Mouse (Mus musculus): ENCODE measurements around the gene Rac1.
A peak's percentile ranks its signal among the peaks of the same experiment; 100 is the strongest.
"Not testable (repeated sequence)": the region's sequence is repeated elsewhere in the genome, so short reads cannot be mapped to it uniquely, and the experiment has no call there.

Gene Rac1

GRCm38 (mm10) chr5:143525454-143526225 lies 2.2 kb downstream of the Rac1 start:
- peak; percentile 46 for DNase-seq (ENCODE audit: low read depth)

DNA sequence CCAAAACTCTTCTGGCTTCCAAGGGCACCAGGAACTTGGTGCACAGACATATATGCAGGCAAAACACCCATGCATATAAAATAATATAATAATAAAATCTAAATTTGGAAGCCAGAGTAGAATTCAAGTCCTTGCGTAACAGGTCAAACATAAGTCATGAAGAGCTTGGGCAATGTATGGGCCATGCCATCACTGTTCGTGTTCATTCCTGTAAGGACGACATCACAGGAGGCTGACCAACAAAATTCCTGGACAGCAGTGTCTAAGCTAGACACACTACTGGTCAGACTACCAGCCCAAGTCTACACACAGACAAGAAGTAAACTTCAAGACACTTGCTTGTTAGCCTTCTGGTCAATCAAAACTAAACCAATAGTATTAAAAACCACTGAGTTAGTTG lies 5.0 kb downstream of the Rac1 start:
- no peak for DNase-seq (ENCODE audit: low read depth)

- peak; percentile 60 for DNase-seq (ENCODE audit: low read depth)
These were observed 7.4 kb downstream of the Rac1 start for GRCm38 (mm10) chr5:143520415-143520814.

DNA sequence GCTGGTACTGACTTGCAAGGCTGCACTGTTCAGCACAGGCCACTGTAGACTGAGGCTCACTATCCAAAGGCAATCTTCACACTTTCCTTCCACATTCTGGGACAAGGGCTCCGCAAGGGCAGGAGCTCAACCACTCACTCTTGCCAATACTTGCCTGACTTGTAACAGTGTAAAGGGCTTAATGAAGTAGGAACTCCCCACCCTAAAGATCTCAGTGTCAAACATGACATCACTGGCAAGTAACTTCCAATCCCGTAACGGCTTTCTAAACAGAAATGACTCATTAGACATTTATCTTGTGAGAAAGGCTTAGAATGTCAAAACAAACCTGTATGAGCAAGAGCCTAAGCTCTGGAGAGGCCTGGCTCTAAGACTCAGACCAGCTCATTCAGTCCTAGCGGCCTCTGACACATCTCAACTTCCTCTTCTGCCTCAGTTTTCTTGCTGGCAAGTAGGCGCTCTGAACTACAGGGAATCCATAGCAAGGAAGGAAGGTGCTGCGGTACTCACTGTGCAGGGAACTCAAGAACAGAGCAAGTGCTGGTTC lies 9.7 kb downstream of the Rac1 start:
- DNase-seq (ENCODE audit: low read depth): peak; percentile 83

DNA sequence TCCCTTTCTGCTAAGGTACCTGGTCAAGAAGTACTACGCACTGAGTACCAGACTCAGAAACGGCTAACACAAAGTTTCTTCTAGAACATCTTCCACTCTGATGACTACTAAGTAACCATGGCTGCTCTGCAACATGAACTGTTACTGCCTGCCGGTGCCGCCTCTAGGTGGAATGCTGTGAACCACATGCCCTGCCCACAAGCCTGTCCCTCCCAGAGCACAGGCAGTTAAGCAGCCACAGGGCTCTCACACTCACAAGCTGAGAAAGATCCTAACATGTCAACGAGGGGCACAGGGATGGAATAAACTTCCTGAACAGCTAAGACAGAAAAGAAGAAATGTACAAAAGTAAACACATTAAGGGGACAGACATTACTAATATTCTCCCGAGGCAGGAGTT lies 10.4 kb downstream of the Rac1 start:
- peak; percentile 73 for DNase-seq (ENCODE audit: low read depth)

GRCm38 (mm10) chr5:143517005-143517404 lies 10.8 kb downstream of the Rac1 start:
- DNase-seq (ENCODE audit: low read depth): peak; percentile 53

DNA sequence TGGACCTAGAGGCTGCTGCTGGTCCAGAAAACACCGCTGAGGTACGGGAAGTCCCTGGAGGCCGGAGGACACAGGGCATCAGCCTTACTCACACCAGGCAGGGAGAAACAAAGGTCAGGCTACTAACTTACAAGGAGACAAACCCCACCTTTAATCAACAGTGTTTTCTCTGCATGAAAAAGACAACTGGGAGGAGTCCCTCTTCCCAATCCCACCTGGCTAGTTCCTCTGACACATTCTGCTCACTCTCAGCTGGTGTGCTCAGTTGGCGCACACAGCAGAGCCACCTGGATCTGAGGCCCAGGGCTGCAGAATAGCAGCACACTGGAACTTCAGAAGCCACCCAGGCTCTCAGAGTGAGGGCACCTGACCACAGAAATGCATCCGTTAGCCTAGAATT lies 13.0 kb downstream of the Rac1 start:
- no peak for DNase-seq (ENCODE audit: low read depth)

DNA sequence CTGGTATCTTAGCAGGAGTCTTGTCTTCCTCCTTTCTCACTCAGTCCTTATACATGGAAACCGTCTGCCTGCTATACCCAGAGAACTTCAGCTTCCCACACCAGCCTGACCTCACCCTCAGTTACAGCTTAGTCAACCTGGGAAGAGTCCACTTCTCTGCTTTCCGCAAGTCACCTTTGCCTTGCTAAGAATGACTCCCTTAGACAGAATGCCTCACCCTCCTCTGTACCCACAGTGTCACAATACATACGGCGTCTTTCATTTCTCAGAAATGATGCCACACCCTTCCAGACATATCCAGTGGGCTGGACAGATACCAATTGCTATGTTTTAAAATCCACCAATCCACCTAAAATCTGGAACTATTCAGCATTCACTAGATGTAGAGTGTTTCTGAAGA lies 15.5 kb downstream of the Rac1 start:
- DNase-seq (ENCODE audit: low read depth): no peak

DNA sequence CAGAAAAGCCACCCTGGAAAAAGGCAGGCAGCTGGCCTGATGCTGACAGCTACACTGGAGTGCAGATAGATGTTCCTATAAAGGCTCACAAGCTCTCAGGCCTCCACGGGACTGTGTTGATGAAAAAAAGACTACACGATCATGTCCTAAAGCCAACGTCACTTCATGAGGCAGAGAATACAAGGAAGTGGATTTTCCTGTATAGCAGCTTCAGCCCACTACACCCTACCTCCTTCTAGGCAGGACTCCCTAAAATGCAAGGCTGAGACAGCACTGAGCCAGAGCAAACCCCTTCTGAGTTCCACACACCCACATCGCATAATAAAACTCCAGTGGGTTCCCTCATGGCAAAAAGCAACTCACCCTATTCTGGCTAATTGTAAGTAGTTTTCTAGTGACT lies 16.3 kb downstream of the Rac1 start:
- DNase-seq (ENCODE audit: low read depth): no peak

DNA sequence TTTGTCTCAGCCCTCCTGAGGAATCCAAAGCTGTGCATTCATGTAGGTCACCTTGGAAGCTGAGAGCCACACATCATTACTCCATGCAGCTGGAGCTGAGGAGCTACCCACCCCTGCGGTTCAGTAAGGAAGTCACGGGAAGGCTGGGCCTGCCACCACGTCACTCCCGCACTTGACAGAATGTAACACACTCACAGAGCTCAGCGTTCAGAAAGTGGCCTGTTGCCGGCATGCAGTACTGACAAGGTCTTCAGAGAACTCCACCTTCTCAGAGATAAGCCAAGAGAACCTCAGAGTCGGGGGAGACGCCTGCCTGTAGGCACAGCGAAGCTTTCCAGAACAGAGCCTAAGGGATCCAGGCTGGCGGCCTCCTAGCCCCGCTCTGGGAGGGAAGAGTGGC lies 18.1 kb downstream of the Rac1 start:
- no peak for DNase-seq (ENCODE audit: low read depth)

- DNase-seq (ENCODE audit: low read depth): no peak
These were observed 18.5 kb downstream of the Rac1 start for GRCm38 (mm10) chr5:143509294-143509693.

- DNase-seq (ENCODE audit: low read depth): no peak
These were observed 22.3 kb downstream of the Rac1 start for GRCm38 (mm10) chr5:143505545-143505944.

GRCm38 (mm10) chr5:143505056-143505455 lies 22.8 kb downstream of the Rac1 start:
- DNase-seq (ENCODE audit: low read depth): no peak

DNA sequence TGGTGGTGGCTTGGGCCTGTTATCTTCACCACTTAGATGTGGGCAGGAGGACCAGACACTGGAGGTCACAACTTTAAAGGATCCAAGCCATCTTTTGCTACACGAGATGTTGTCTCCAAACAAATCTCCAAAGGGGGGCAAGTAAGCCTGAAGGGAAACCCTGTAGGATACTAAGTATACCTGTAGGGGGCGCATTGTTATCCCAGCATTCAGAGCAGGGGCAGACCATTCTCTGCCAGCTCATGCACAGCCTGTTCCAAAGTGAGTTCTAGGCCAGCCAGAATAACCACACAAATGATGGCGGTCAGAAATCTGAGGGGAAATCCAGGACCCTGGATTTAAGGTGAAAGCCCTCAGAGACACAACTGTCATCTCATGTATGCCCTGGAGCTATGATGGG lies 23.4 kb downstream of the Rac1 start:
- DNase-seq (ENCODE audit: low read depth): peak; percentile 70

- no peak for DNase-seq (ENCODE audit: low read depth)
These were observed 24.1 kb downstream of the Rac1 start for GRCm38 (mm10) chr5:143503740-143504139.

DNA sequence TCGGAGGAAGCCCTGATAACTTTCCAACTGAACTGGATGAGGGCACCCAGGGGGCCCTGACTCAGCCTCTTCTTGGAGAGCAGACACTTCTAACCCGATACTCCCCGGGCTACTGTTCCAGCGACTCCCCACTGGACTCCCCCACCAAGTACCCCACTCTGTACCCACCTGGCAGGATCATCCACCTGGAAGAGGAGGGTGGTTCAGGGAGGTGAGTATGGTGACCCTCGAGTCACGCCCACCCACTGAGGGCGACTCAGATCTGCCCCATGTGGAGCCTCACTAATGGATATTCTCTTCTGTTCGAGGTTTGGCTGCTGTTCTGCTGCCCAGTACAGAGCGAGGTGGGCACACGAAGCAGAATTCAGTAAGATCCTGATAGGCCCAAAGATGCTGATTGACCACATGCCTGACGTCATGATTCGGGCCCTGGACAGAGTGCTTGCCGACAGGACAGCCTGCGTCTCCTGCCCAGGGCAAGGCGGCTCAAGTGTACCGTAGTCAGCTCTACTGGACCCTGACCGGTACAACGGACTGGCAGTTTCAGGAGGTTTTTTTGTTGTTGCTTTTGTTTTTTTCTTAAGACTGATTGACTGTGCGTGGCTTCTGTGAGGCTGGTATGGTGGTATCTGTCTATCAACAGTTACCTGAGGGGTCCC lies 24.8 kb downstream of the Rac1 start:
- DNase-seq (ENCODE audit: low read depth): no peak

GRCm38 (mm10) chr5:143501649-143502048 lies 26.2 kb downstream of the Rac1 start:
- DNase-seq (ENCODE audit: low read depth): no peak

DNA sequence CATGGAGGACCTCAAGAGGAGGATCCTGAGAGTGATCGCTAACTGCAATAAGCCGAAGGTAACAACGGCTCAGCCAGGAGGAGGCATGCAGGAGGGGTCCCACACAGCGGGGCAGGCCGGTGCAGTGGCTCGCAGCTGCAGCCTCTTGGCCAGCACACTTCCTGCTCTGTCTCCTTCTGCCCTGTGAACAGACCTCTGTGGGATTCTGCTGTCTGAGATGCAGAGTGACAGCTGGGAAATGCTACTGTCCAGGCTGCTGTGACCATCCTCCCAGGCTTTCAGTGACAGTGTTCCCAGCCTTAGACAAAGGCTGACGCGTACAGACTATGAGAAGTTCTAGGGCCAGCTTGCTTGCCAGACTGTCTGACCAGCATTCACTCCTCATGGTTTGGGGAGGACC lies 26.7 kb downstream of the Rac1 start:
- DNase-seq (ENCODE audit: low read depth): no peak

GRCm38 (mm10) chr5:143500711-143501110 lies 27.1 kb downstream of the Rac1 start:
- not testable (repeated sequence) for DNase-seq (ENCODE audit: low read depth)

- peak; percentile 40 for DNase-seq (ENCODE audit: low read depth)
These were observed 28.1 kb downstream of the Rac1 start for GRCm38 (mm10) chr5:143499686-143500085.

- DNase-seq (ENCODE audit: low read depth): no peak
These were observed 28.6 kb downstream of the Rac1 start for GRCm38 (mm10) chr5:143499197-143499596.

- no peak for DNase-seq (ENCODE audit: low read depth)
These were observed 30.4 kb downstream of the Rac1 start for GRCm38 (mm10) chr5:143497451-143497850.

DNA sequence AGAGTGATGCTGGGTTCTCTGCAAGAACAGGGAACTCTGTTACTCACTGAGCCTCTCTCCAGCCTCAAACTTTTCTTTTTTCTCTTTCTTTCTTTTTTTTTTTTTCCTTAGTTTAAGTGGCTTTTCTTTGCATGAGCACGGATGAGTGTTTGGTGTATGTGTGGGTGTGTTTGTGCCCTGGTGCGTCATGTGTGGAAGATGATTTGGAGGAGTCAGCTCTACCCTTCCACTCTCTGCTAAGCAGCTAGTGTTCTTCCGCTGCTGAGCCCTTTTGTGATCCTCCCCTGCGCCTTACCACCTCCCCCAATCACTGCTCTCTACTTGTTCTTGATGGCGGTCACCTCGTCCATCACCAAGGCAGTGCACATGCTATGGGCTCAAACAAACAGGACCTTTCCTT lies 32.1 kb downstream of the Rac1 start:
- DNase-seq (ENCODE audit: low read depth): no peak
